Mouse (Mus musculus): ENCODE data around the gene Pex6.

DNA sequence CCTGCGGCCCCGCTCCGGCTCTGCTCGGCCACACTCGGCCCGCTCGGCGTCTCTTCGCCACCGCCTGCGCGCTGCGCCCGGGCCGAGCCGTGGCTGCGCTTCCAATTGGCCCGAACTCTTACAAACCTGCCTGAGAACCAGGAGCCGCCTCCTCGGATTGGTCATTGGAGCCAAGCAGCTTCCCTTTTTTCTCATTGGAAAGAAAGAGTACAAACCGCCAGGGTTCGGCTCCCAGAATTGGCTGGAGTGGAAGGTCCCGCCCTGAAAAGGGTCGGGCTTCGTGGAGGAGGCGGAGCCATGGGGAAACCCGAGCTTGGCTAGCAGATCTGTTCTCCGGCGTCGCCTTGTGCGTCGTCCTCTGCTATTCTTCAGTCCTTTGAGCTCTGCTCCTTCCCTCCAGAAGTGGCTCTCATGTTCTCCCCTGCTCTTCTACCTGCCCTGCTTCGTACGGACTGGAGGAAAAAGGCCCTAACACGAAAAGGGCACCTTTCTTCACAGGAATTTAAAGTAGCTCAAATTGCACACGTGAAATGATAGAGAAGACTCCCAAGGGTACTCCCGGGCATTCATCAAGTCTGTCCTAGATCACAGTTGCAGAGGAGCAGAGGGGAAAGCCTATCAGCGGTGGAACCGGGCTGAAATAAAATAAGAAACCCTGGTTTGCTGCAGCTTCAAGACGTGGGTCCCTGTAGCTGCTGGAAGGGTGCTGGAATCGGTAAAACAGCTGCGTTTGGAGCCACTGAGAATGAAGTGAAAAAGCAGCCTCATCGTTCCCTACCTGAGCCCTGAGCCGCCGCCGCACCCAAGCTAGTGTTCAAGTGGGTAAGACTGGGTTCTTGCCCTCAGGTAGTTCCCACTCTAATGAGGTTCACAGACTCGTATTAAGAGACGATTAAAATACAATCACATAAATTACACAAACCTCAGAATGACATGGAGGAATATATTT, 6.1 kb upstream of the Pex6 start, which contains the start of gene Ppp2r5d:
- TF ChIP-seq POLR2AphosphoS5 (IDR thresholded peaks at IDR 0.05; ENCODE audit: borderline replicate concordance, low read depth, low read length) (no peak), POLR2A (IDR thresholded peaks at IDR 0.05; ENCODE audit: control insufficient read depth in 1 of 2, insufficient read depth in 1 of 2, low read depth in 1 of 2, low read length in 2 of 2, poor library complexity in 1 of 2) (peak; percentile 67 to 98; a peak in 3 of 4 replicates), CTCF (IDR thresholded peaks at IDR 0.05 in 2 of 3, conservative IDR thresholded peaks at IDR 0.05 in 1 of 3; ENCODE audit: control insufficient read depth in 1 of 3, insufficient read depth in 1 of 3, low read depth in 2 of 3, low read length in 3 of 3, poor library complexity in 1 of 3, severe bottlenecking in 1 of 3) (no peak), GATA1 (IDR thresholded peaks at IDR 0.05; ENCODE audit: low read depth, low read length) (no peak), USF1 (IDR thresholded peaks at IDR 0.05; ENCODE audit: low read depth, low read length) (no peak), EP300 (IDR thresholded peaks at IDR 0.05; ENCODE audit: low read depth in 1 of 2, low read length in 2 of 2) (no peak), ZNF384 (IDR thresholded peaks at IDR 0.05; ENCODE audit: low read depth, low read length) (no peak)
